19 mouse cellular contexts compared by ENCODE assay signal in genomic region chr1:119522726-119523125, GRCm38 (mm10). TPM values are rescaled to one million over a fixed set of nuclear protein-coding genes. Genes with fewer than 3 reads are reported as not detected.
A peak's percentile ranks its signal among the peaks of the same experiment; 100 is the strongest.
DNase-seq lines count a peak whose midpoint lies in the region; ATAC-seq and TF ChIP-seq lines count a peak whose summit lies in the region.
"Had no signal": no experiment of that assay in that cellular context is flagged by ENCODE, and none has a peak within 500 bp of the region (broad histone marks: within the 10 kb centered on the region; RNA-seq: fewer than 3 reads in every experiment).

No protein-coding gene starts in this region.

- peaks cover 20% of the 10 kb centered on the region for H3K4me1 ChIP-seq in liver, embryonic 16.5 days (ENCODE audit: control insufficient read depth, low read depth, low read length)
- H3K4me1 ChIP-seq in liver, embryonic 12.5 days = peaks cover 48% of the 10 kb centered on the region
- H3K4me1 ChIP-seq in intestine, embryonic 16.5 days (ENCODE audit: control insufficient read depth, insufficient read depth, low read length) = peaks cover 25% of the 10 kb centered on the region
- peaks cover 16% of the 10 kb centered on the region for H3K4me1 ChIP-seq in kidney, postnatal 0 days (replicated peaks; ENCODE audit: insufficient read depth, low read length)
- peaks cover 25% of the 10 kb centered on the region for H3K4me1 ChIP-seq in midbrain, embryonic 15.5 days

- peak overlapping the region; percentile 53 for H3K27ac ChIP-seq in liver, embryonic 16.5 days (ENCODE audit: low read length)
- H3K27ac ChIP-seq in liver, embryonic 12.5 days = no peak overlapping the region
- peak overlapping the region; percentile 76 for H3K27ac ChIP-seq in intestine, embryonic 16.5 days (ENCODE audit: low read length)
- H3K27ac ChIP-seq in kidney, postnatal 0 days = no peak overlapping the region
- H3K27ac ChIP-seq in midbrain, embryonic 15.5 days = no peak overlapping the region
- H3K27ac ChIP-seq: forebrain, embryonic 13.5 days; heart, embryonic 15.5 days; layer of hippocampus, adult 2 months had no signal

- DNase-seq in kidney, postnatal 0 days (ENCODE audit: low spot score) = peak; percentile 31
- no peak for DNase-seq in ovary, postnatal 14 days (ENCODE audit: low spot score)
- DNase-seq in B cell, adult 2 months = no peak
- DNase-seq: adrenal gland, adult 8-10 months; cerebellum, adult 9-10 months; gastrocnemius, postnatal 25 days; layer of hippocampus, postnatal 36 days; thymus, postnatal 14 days had no signal

- no peak overlapping the region for H3K4me3 ChIP-seq in liver, embryonic 16.5 days (ENCODE audit: low read depth, low read length)
- H3K4me3 ChIP-seq in liver, embryonic 12.5 days = no peak overlapping the region
- no peak overlapping the region for H3K4me3 ChIP-seq in intestine, embryonic 16.5 days (ENCODE audit: low read length)
- H3K4me3 ChIP-seq in kidney, postnatal 0 days (replicated peaks; ENCODE audit: low read depth, low read length) = no peak overlapping the region
- H3K4me3 ChIP-seq in midbrain, embryonic 15.5 days = no peak overlapping the region
- H3K4me3 ChIP-seq: erythroblast, embryonic 14.5 days; forebrain, embryonic 13.5 days; heart, embryonic 15.5 days; layer of hippocampus, adult 2 months; megakaryocyte, embryonic 14.5 days had no signal

- H3K9me3 ChIP-seq in liver, embryonic 16.5 days (replicated peaks; ENCODE audit: control insufficient read depth, low read length) = no peaks in the 10 kb centered on the region
- H3K9me3 ChIP-seq in liver, embryonic 12.5 days (replicated peaks) = no peaks in the 10 kb centered on the region
- H3K9me3 ChIP-seq in intestine, embryonic 16.5 days (ENCODE audit: control insufficient read depth, low read length) = peaks cover 11% of the 10 kb centered on the region; the same call in 1 of the 2 replicates
- no peaks in the 10 kb centered on the region for H3K9me3 ChIP-seq in kidney, postnatal 0 days (replicated peaks; ENCODE audit: low read length)
- no peaks in the 10 kb centered on the region for H3K9me3 ChIP-seq in midbrain, embryonic 15.5 days
- H3K9me3 ChIP-seq: forebrain, embryonic 13.5 days; heart, embryonic 15.5 days had no signal

- no peak overlapping the region for H3K4me2 ChIP-seq in liver, embryonic 16.5 days (ENCODE audit: low read depth, low read length)
- no peak overlapping the region for H3K4me2 ChIP-seq in liver, embryonic 12.5 days
- no peak overlapping the region for H3K4me2 ChIP-seq in intestine, embryonic 16.5 days (ENCODE audit: low read depth, low read length)
- no peak overlapping the region for H3K4me2 ChIP-seq in kidney, postnatal 0 days (ENCODE audit: low read length)
- no peak overlapping the region for H3K4me2 ChIP-seq in midbrain, embryonic 15.5 days
- H3K4me2 ChIP-seq: forebrain, embryonic 13.5 days; heart, embryonic 15.5 days had no signal

- H3K36me3 ChIP-seq in liver, embryonic 16.5 days (ENCODE audit: control insufficient read depth, insufficient read depth) = peaks cover 9% of the 10 kb centered on the region; the same call in 1 of the 2 replicates
- peaks cover 11% of the 10 kb centered on the region for H3K36me3 ChIP-seq in liver, embryonic 12.5 days
- peaks cover 12% of the 10 kb centered on the region for H3K36me3 ChIP-seq in intestine, embryonic 16.5 days (ENCODE audit: control insufficient read depth, insufficient read depth, low read length)
- H3K36me3 ChIP-seq in kidney, postnatal 0 days (ENCODE audit: insufficient read depth, low read length) = no peaks in the 10 kb centered on the region
- no peaks in the 10 kb centered on the region for H3K36me3 ChIP-seq in midbrain, embryonic 15.5 days (replicated peaks)

- 59% methylated on average over 4 of the region's 4 CpGs for WGBS in liver, embryonic 16.5 days (ENCODE audit: insufficient replicate concordance)
- 58% methylated on average over 4 of the region's 4 CpGs for WGBS in liver, embryonic 12.5 days (ENCODE audit: insufficient replicate concordance)
- WGBS in intestine, embryonic 16.5 days = 73% methylated on average over 4 of the region's 4 CpGs
- WGBS in kidney, postnatal 0 days = 69% methylated on average over 4 of the region's 4 CpGs
- WGBS in midbrain, embryonic 15.5 days = 91% methylated on average over 4 of the region's 4 CpGs

- ATAC-seq in liver, embryonic 16.5 days (ENCODE audit: low read depth) = peak; percentile 40; the same call in 1 of the 2 replicates
- ATAC-seq in liver, embryonic 12.5 days = no peak
- ATAC-seq in intestine, embryonic 16.5 days = peak; percentile 76
- peak; percentile 52 for ATAC-seq in kidney, postnatal 0 days (replicated peaks; ENCODE audit: low FRiP score, low read depth)
- peak; percentile 14; the same call in 1 of the 2 replicates for ATAC-seq in megakaryocyte, adult 5-6 weeks (ENCODE audit: poor library complexity, severe bottlenecking)
- ATAC-seq in midbrain, embryonic 15.5 days (replicated peaks) = no peak
- ATAC-seq: forebrain, embryonic 13.5 days; midbrain, embryonic 16.5 days had no signal

- H3K9ac ChIP-seq in liver, embryonic 16.5 days (ENCODE audit: low read depth, low read length) = no peak overlapping the region
- H3K9ac ChIP-seq in liver, embryonic 12.5 days = no peak overlapping the region
- no peak overlapping the region for H3K9ac ChIP-seq in intestine, embryonic 16.5 days (ENCODE audit: low read depth, low read length)
- no peak overlapping the region for H3K9ac ChIP-seq in kidney, postnatal 0 days (ENCODE audit: low read depth, low read length)
- no peak overlapping the region for H3K9ac ChIP-seq in midbrain, embryonic 15.5 days
- H3K9ac ChIP-seq: forebrain, embryonic 13.5 days; heart, embryonic 15.5 days had no signal

- no peak for TF ChIP-seq CTCF in kidney, postnatal 0 days (IDR thresholded peaks at IDR 0.05; ENCODE audit: low read depth)

- H3K27me3 ChIP-seq in liver, embryonic 16.5 days (ENCODE audit: control insufficient read depth, insufficient read depth, low read depth, low read length) = no peaks in the 10 kb centered on the region
- H3K27me3 ChIP-seq in liver, embryonic 12.5 days (replicated peaks) = no peaks in the 10 kb centered on the region
- no peaks in the 10 kb centered on the region for H3K27me3 ChIP-seq in intestine, embryonic 16.5 days (replicated peaks; ENCODE audit: control insufficient read depth, insufficient read depth, low read length)
- no peaks in the 10 kb centered on the region for H3K27me3 ChIP-seq in kidney, postnatal 0 days (ENCODE audit: insufficient read depth, low read length)
- no peaks in the 10 kb centered on the region for H3K27me3 ChIP-seq in midbrain, embryonic 15.5 days (replicated peaks)
- H3K27me3 ChIP-seq: forebrain, embryonic 13.5 days; heart, embryonic 15.5 days had no signal

RNA-seq across cellular contexts. Expression of gene Tmem185b, which starts 3.2 kb away (rescaled TPM):
- polyA plus RNA-seq in liver, embryonic 16.5 days (2015; fragmentation: Nextera tagmentation; extraction: Ambion mirVana) = 7.3 and 7.6 TPM in 2 replicates
- 11.6 and 11.7 TPM in 2 replicates for polyA plus RNA-seq in liver, embryonic 12.5 days (2016; fragmentation: Nextera tagmentation; extraction: Ambion mirVana)
- 27.2 and 27.7 TPM in 2 replicates for polyA plus RNA-seq in intestine, embryonic 16.5 days (2015; fragmentation: Nextera tagmentation; extraction: Ambion mirVana)
- polyA plus RNA-seq in kidney, postnatal 0 days (2015; fragmentation: Nextera tagmentation; extraction: Ambion mirVana) = 30.6 and 34.6 TPM in 2 replicates
- 24.9 and 25.0 TPM in 2 replicates for total RNA-seq in megakaryocyte, adult 5-6 weeks (2015)
- 14.6 and 19.3 TPM in 2 replicates for total RNA-seq in megakaryocyte, adult 5-6 weeks (2017)
- 18.2 and 18.7 TPM in 2 replicates for polyA plus RNA-seq in midbrain, embryonic 15.5 days (2015; fragmentation: Nextera tagmentation; extraction: Ambion mirVana)

RNA-seq across cellular contexts. Expression of gene Ralb, which starts 18.1 kb away (rescaled TPM):
- polyA plus RNA-seq in liver, embryonic 16.5 days (2015; fragmentation: Nextera tagmentation; extraction: Ambion mirVana) = 38.0 and 40.5 TPM in 2 replicates
- 58.2 and 58.8 TPM in 2 replicates for polyA plus RNA-seq in liver, embryonic 12.5 days (2016; fragmentation: Nextera tagmentation; extraction: Ambion mirVana)
- 203 and 218 TPM in 2 replicates for polyA plus RNA-seq in intestine, embryonic 16.5 days (2015; fragmentation: Nextera tagmentation; extraction: Ambion mirVana)
- 129 and 141 TPM in 2 replicates for polyA plus RNA-seq in kidney, postnatal 0 days (2015; fragmentation: Nextera tagmentation; extraction: Ambion mirVana)
- 33.8 and 33.9 TPM in 2 replicates for total RNA-seq in megakaryocyte, adult 5-6 weeks (2015)
- total RNA-seq in megakaryocyte, adult 5-6 weeks (2017) = 67.8 and 72.4 TPM in 2 replicates
- 60.2 and 62.1 TPM in 2 replicates for polyA plus RNA-seq in midbrain, embryonic 15.5 days (2015; fragmentation: Nextera tagmentation; extraction: Ambion mirVana)

Comparison
In these comparisons a context has a peak if more than half of its experiments do, and no peak if none do; other contexts are left out.
1. ATAC-seq: peak in liver, embryonic 16.5 days (single experiment), intestine, embryonic 16.5 days (single experiment), kidney, postnatal 0 days (single experiment) and megakaryocyte, adult 5-6 weeks (single experiment); none in liver, embryonic 12.5 days (single experiment) and midbrain, embryonic 15.5 days (single experiment).
2. H3K27ac ChIP-seq: peak in liver, embryonic 16.5 days (single experiment) and intestine, embryonic 16.5 days (single experiment); none in liver, embryonic 12.5 days (single experiment), kidney, postnatal 0 days (single experiment) and midbrain, embryonic 15.5 days (single experiment).